Mouse (Mus musculus) heart, embryonic 11.5 days (tissue): ENCODE data around the gene Lpar6. TPM values are rescaled to one million over a fixed set of nuclear protein-coding genes. Genes with fewer than 3 reads are reported as not detected.

Source experiments
- ATAC-seq: fragments of 200-750 bp; cut with Nextera tagmentation; replicated peaks from 2 replicates; pipeline ENCODE4 v1.8.0; 2017; ENCODE audit warnings: moderate library complexity; ENCODE audit not compliant: insufficient number of reproducible peaks, low FRiP score, low TSS enrichment
- H3K27ac ChIP-seq: fragments of 300-500 bp; sonication (generic); 2 replicates; pipeline ENCODE4 v1.5.1; 2014; ENCODE audit warnings: mild to moderate bottlenecking, low read depth, low read length
- H3K27me3 ChIP-seq: fragments of 300-500 bp; sonication (generic); 2 replicates; pipeline ENCODE4 v1.6.1; 2014; ENCODE audit warnings: mild to moderate bottlenecking, low read length, mixed read lengths; ENCODE audit not compliant: control insufficient read depth, insufficient read depth
- H3K36me3 ChIP-seq: fragments of 300-500 bp; sonication (generic); 2 replicates; pipeline ENCODE4 v1.6.1; 2014; ENCODE audit warnings: mild to moderate bottlenecking, low read length, moderate library complexity, mixed read lengths; ENCODE audit not compliant: control insufficient read depth, insufficient read depth
- H3K4me1 ChIP-seq: fragments of 300-500 bp; sonication (generic); 2 replicates; pipeline ENCODE4 v1.6.1; 2014; ENCODE audit warnings: low read length; ENCODE audit not compliant: control insufficient read depth, insufficient read depth
- H3K4me2 ChIP-seq: fragments of 300-500 bp; sonication (generic); 2 replicates; pipeline ENCODE4 v1.6.1; 2014; ENCODE audit warnings: mild to moderate bottlenecking, moderate library complexity
- H3K4me3 ChIP-seq: fragments of 300-500 bp; sonication (generic); 2 replicates; pipeline ENCODE4 v1.5.1; 2014; ENCODE audit warnings: low read depth, low read length
- H3K9ac ChIP-seq: fragments of 300-500 bp; sonication (generic); 2 replicates; pipeline ENCODE4 v1.6.1; 2014; ENCODE audit warnings: mild to moderate bottlenecking, low read depth, low read length, moderate library complexity
- H3K9me3 ChIP-seq: fragments of 300-500 bp; sonication (generic); replicated peaks from 2 replicates; pipeline ENCODE4 v1.6.1; 2016; ENCODE audit warnings: low read length; ENCODE audit not compliant: control insufficient read depth
- WGBS: fragments of 180-500 bp; shearing (Covaris S2); extraction: QIAGEN DNeasy Blood & Tissue Kit; methylation state at CpG from one replicate; pipeline ENCODE4 v1.1.7; 2014; ENCODE audit not compliant: insufficient replicate concordance; 5-methylcytosine and 5-hydroxymethylcytosine counted together
- polyA plus RNA-seq: library from polyadenylated mRNA; unstranded; fragments of >200 nt; fragmentation: Nextera tagmentation; extraction: Ambion mirVana; gene quantifications from 2 replicates; pipeline ENCODE4 v1.2.1, GENCODE M21; 2014

Lpar6 gene
- polyA plus RNA-seq = 8.8 and 10.5 TPM in 2 replicates

GRCm38 (mm10) chr14:73237848-73238321 is at the start of gene Lpar6:
Gene Lpar6, plus strand, starts transcription at chr14:73237895.
- H3K36me3 ChIP-seq = no peaks in the 10 kb centered on the region
- H3K9me3 ChIP-seq = no peaks in the 10 kb centered on the region
- H3K4me2 ChIP-seq = peak within 1 kb of the TSS; percentile 64
- peak within 1 kb of the TSS; percentile 82 for H3K9ac ChIP-seq
- H3K27ac ChIP-seq = peak within 1 kb of the TSS; percentile 92
- H3K4me1 ChIP-seq = peaks cover 12% of the 10 kb centered on the region
- peak; percentile 72; the same call in 1 of the 2 replicates for ATAC-seq
- H3K27me3 ChIP-seq = no peaks in the 10 kb centered on the region
- peak within 1 kb of the TSS; percentile 60 for H3K4me3 ChIP-seq
- 2% methylated on average over 19 of the region's 19 CpGs for WGBS

DNA sequence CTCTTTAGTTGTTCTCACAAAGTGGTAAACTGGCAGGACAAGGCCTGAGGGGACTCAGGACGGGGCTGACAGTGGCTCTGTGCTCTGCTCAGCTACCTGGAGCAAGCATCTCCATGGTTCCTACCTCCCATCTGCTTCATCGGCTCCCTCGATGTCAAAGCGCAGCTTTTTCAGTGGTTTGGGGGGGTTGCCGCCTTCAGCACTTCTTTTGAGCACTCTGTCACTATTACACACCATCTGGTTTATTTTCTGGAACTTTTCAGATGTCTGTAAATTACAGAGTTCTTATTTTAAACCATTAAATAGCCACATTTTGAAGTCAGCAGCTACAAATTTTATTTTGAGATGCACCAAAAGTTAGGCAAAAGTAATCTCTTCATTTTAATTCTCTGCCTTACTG is 38.6 kb upstream of the Lpar6 start:
- Histone ChIP-seq H3K4me1 (0 out of 2 replicates have a peak, but pooled peaks cover under 1% of the 10 kb centered on the region), H3K27me3 (no peaks in the 10 kb centered on the region), H3K4me3 (no peak overlapping the region), H3K9me3 (no peaks in the 10 kb centered on the region), H3K36me3 (peaks cover 4% of the 10 kb centered on the region; the same call in 1 of the 2 replicates), H3K4me2 (no peak overlapping the region), H3K27ac (no peak overlapping the region), H3K9ac (no peak overlapping the region)
- WGBS = 65% methylated on average over 5 of the region's 5 CpGs
- no peak for ATAC-seq

- Histone ChIP-seq H3K4me1 (0 out of 2 replicates have a peak, but pooled peaks cover 4% of the 10 kb centered on the region), H3K36me3 (no peaks in the 10 kb centered on the region), H3K4me3 (no peak overlapping the region), H3K4me2 (no peak overlapping the region), H3K9ac (no peak overlapping the region), H3K9me3 (no peaks in the 10 kb centered on the region), H3K27ac (no peak overlapping the region), H3K27me3 (no peaks in the 10 kb centered on the region)
- WGBS = 49% methylated on average over 3 of the region's 3 CpGs
- no peak for ATAC-seq
These were observed 36.2 kb upstream of the Lpar6 start for GRCm38 (mm10) chr14:73201447-73201846.

- no peaks in the 10 kb centered on the region for H3K9me3 ChIP-seq
- no peaks in the 10 kb centered on the region for H3K27me3 ChIP-seq
- no peaks in the 10 kb centered on the region for H3K36me3 ChIP-seq
- H3K4me2 ChIP-seq = no peak overlapping the region
- H3K9ac ChIP-seq = no peak overlapping the region
- H3K27ac ChIP-seq = no peak overlapping the region
- ATAC-seq = no peak
- WGBS = 51% methylated on average over 3 of the region's 3 CpGs
- H3K4me1 ChIP-seq = 0 out of 2 replicates have a peak, but pooled peaks cover 4% of the 10 kb centered on the region
- no peak overlapping the region for H3K4me3 ChIP-seq
These were observed 33.7 kb upstream of the Lpar6 start for GRCm38 (mm10) chr14:73204016-73204415.

DNA sequence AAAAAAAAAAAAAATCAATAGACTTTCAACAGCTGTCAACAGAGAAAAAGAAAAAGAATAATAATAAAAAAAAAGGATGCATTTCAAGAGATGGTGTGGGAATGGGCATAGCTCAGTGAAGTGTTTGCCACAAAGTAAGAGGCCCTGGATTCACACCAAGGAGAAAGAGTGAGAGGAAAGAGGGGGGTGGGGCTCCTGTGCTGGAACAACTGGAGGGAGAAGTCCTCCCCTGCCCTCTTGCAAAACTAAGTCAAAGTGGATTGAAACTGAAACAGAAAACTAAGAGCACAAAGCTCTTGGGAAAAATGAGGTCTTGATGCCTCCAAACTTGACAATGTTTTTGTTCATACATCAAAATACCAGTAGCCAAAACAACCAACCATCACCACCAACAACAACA is 28.4 kb upstream of the Lpar6 start:
- ATAC-seq = no peak
- H3K27me3 ChIP-seq = no peaks in the 10 kb centered on the region
- no peaks in the 10 kb centered on the region for H3K9me3 ChIP-seq

GRCm38 (mm10) chr14:73210196-73210595 is 27.5 kb upstream of the Lpar6 start:
- Histone ChIP-seq H3K4me3 (no peak overlapping the region), H3K4me1 (no peaks in the 10 kb centered on the region), H3K36me3 (0 out of 2 replicates have a peak, but pooled peaks cover 1% of the 10 kb centered on the region), H3K27me3 (no peaks in the 10 kb centered on the region), H3K9ac (no peak overlapping the region), H3K27ac (no peak overlapping the region), H3K4me2 (no peak overlapping the region), H3K9me3 (no peaks in the 10 kb centered on the region)
- 91% methylated on average over 8 of the region's 8 CpGs for WGBS
- ATAC-seq = no peak

More for the DNA sequence above, 28.4 kb upstream of the Lpar6 start:
- Histone ChIP-seq H3K36me3 (no peaks in the 10 kb centered on the region), H3K4me1 (0 out of 2 replicates have a peak, but pooled peaks cover 1% of the 10 kb centered on the region), H3K4me3 (no peak overlapping the region), H3K4me2 (no peak overlapping the region), H3K27ac (no peak overlapping the region), H3K9ac (no peak overlapping the region)

- Histone ChIP-seq H3K4me1 (no peaks in the 10 kb centered on the region), H3K27me3 (no peaks in the 10 kb centered on the region), H3K36me3 (0 out of 2 replicates have a peak, but pooled peaks cover 2% of the 10 kb centered on the region), H3K9ac (no peak overlapping the region), H3K4me3 (no peak overlapping the region), H3K9me3 (no peaks in the 10 kb centered on the region), H3K4me2 (no peak overlapping the region), H3K27ac (no peak overlapping the region)
- ATAC-seq = no peak
- 84% methylated on average over 5 of the region's 5 CpGs for WGBS
These were observed 26.2 kb upstream of the Lpar6 start for GRCm38 (mm10) chr14:73211477-73211876.

- H3K9me3 ChIP-seq = no peaks in the 10 kb centered on the region
- no peaks in the 10 kb centered on the region for H3K27me3 ChIP-seq
- WGBS = 77% methylated on average over 1 of the region's 1 CpGs
- H3K27ac ChIP-seq = no peak overlapping the region
- no peak for ATAC-seq
- no peak overlapping the region for H3K4me2 ChIP-seq
- H3K36me3 ChIP-seq = 0 out of 2 replicates have a peak, but pooled peaks cover 2% of the 10 kb centered on the region
- H3K4me1 ChIP-seq = no peaks in the 10 kb centered on the region
- H3K4me3 ChIP-seq = no peak overlapping the region
- no peak overlapping the region for H3K9ac ChIP-seq
These were observed 20.6 kb upstream of the Lpar6 start for GRCm38 (mm10) chr14:73217062-73217461.

DNA sequence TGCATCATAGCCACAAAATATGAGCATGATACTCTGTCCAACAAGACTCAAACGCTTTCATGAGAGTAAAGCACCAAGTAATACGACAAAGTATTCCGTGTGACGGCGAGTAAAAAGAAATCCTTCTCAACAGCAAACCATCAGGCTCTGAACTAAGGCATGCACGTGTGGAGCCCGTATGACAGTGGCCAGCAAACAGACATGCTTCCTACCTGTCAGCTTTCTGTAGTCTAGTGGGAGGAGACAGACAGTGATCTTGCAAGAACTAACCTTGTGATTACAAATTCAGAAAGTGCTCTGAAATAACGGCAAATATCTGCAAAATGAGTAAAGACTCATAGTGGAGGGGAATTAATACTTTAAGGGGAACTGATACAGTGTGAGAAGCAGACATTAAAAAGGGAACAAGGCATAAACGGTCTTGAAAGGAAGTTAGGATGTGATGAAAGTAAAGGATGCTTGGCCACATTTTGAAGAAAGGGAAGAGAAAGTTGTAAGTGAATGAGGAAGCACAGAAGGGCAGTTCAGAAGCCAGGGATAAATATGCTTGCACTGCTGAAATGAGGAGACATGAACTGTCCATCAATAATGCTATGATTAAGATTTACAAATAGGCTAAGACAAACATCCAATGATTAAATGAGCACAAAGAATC is 15.3 kb upstream of the Lpar6 start:
- Histone ChIP-seq H3K4me2 (no peak overlapping the region), H3K4me1 (peaks cover 6% of the 10 kb centered on the region; the same call in 1 of the 2 replicates), H3K27me3 (no peaks in the 10 kb centered on the region), H3K4me3 (no peak overlapping the region), H3K27ac (no peak overlapping the region), H3K9me3 (no peaks in the 10 kb centered on the region), H3K9ac (no peak overlapping the region), H3K36me3 (no peaks in the 10 kb centered on the region)
- 83% methylated on average over 9 of the region's 9 CpGs for WGBS
- no peak for ATAC-seq
